Comparison of ENCODE assay signal across 12 mouse cellular contexts in the genomic region with DNA sequence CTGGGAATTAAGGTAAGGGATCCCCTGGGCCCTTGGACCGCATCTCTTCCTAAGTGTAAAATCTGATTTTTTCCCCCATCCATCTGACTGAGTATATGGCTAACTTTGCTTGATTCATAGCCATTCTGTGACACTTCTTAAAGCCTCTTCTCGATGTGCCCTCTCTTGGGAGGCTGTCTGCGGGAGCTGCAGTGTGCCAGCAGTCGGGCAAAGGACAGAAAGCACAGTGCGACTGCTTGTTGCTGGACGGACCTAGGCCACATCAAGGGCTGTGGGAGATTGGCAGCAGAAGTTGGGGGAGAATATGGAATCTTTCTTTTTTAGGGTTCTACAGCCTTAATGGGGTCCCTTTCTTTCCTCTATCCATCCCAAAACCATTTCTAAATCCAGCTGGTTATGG. TPM values are rescaled to one million over a fixed set of nuclear protein-coding genes. Genes with fewer than 3 reads are reported as not detected.
A peak's percentile ranks its signal among the peaks of the same experiment; 100 is the strongest.
DNase-seq lines count a peak whose midpoint lies in the region; ATAC-seq and TF ChIP-seq lines count a peak whose summit lies in the region.
"Had no signal": no experiment of that assay in that cellular context is flagged by ENCODE, and none has a peak within 500 bp of the region (broad histone marks: within the 10 kb centered on the region; RNA-seq: fewer than 3 reads in every experiment).

No protein-coding gene starts in this region.

- DNase-seq in embryonic facial prominence, embryonic 10.5 days (ENCODE audit: low spot score): no peak
- DNase-seq in hindbrain, embryonic 14.5 days (ENCODE audit: low spot score): no peak
- DNase-seq in hindbrain, embryonic 10.5 days (ENCODE audit: low spot score): no peak
- no peak for DNase-seq in lung, embryonic 14.5 days
- no peak for DNase-seq in lung, adult 2 months
- DNase-seq in kidney, postnatal 25 days: peak; percentile 39 to 71
- no peak for DNase-seq in thymus, postnatal 36 days
- DNase-seq: cerebellum, adult 18-20 months had no signal

- H3K36me3 ChIP-seq in embryonic facial prominence, embryonic 12.5 days: peaks cover 20% of the 10 kb centered on the region
- H3K36me3 ChIP-seq in embryonic facial prominence, embryonic 10.5 days (replicated peaks): peaks cover 40% of the 10 kb centered on the region
- peaks cover 26% of the 10 kb centered on the region for H3K36me3 ChIP-seq in hindbrain, embryonic 14.5 days (replicated peaks; ENCODE audit: control insufficient read depth, insufficient read depth)
- H3K36me3 ChIP-seq in hindbrain, embryonic 10.5 days: peaks cover 36% of the 10 kb centered on the region
- H3K36me3 ChIP-seq in lung, embryonic 14.5 days (ENCODE audit: insufficient read depth): peaks cover 26% of the 10 kb centered on the region

- peak overlapping the region; percentile 83; the same call in 1 of the 2 replicates for H3K4me2 ChIP-seq in embryonic facial prominence, embryonic 12.5 days (replicated peaks)
- peak overlapping the region; percentile 65; the same call in 1 of the 2 replicates for H3K4me2 ChIP-seq in hindbrain, embryonic 14.5 days (replicated peaks)
- peak overlapping the region; percentile 89 for H3K4me2 ChIP-seq in lung, embryonic 14.5 days

- H3K27ac ChIP-seq in embryonic facial prominence, embryonic 12.5 days: no peak overlapping the region
- H3K27ac ChIP-seq in embryonic facial prominence, embryonic 10.5 days (replicated peaks): no peak overlapping the region
- no peak overlapping the region for H3K27ac ChIP-seq in hindbrain, embryonic 14.5 days
- no peak overlapping the region for H3K27ac ChIP-seq in hindbrain, embryonic 10.5 days
- H3K27ac ChIP-seq in lung, embryonic 14.5 days (ENCODE audit: low read depth): no peak overlapping the region
- H3K27ac ChIP-seq: liver, embryonic 14.5 days had no signal

- no peak overlapping the region for H3K9ac ChIP-seq in embryonic facial prominence, embryonic 12.5 days
- H3K9ac ChIP-seq in hindbrain, embryonic 14.5 days: 0 out of 2 replicates have a peak overlapping the region, but pooled peaks have one; percentile 26
- H3K9ac ChIP-seq in lung, embryonic 14.5 days: no peak overlapping the region
- H3K9ac ChIP-seq: liver, embryonic 14.5 days had no signal

- H3K9me3 ChIP-seq in embryonic facial prominence, embryonic 12.5 days: no peaks in the 10 kb centered on the region
- no peaks in the 10 kb centered on the region for H3K9me3 ChIP-seq in embryonic facial prominence, embryonic 10.5 days
- no peaks in the 10 kb centered on the region for H3K9me3 ChIP-seq in hindbrain, embryonic 14.5 days (ENCODE audit: control insufficient read depth, low read length)
- H3K9me3 ChIP-seq in hindbrain, embryonic 10.5 days: no peaks in the 10 kb centered on the region
- H3K9me3 ChIP-seq in lung, embryonic 14.5 days (ENCODE audit: low read depth, low read length): no peaks in the 10 kb centered on the region
- H3K9me3 ChIP-seq: megakaryocyte, embryonic 14.5 days had no signal

- 81% methylated on average over 6 of the region's 6 CpGs for WGBS in embryonic facial prominence, embryonic 12.5 days
- 89% methylated on average over 6 of the region's 6 CpGs for WGBS in embryonic facial prominence, embryonic 10.5 days
- WGBS in hindbrain, embryonic 14.5 days: 79% methylated on average over 6 of the region's 6 CpGs
- 87% methylated on average over 6 of the region's 6 CpGs for WGBS in hindbrain, embryonic 10.5 days
- WGBS in lung, embryonic 14.5 days: 83% methylated on average over 6 of the region's 6 CpGs
- 70% methylated on average over 6 of the region's 6 CpGs for WGBS in lung, adult 2 months

- no peak for TF ChIP-seq POLR2A in lung, adult 2 months (IDR thresholded peaks at IDR 0.05; ENCODE audit: borderline replicate concordance, extremely low read depth, low read depth, low read length)

- no peak for ATAC-seq in embryonic facial prominence, embryonic 12.5 days (ENCODE audit: insufficient number of reproducible peaks, insufficient read depth, low FRiP score, low TSS enrichment)
- no peak for ATAC-seq in hindbrain, embryonic 14.5 days (ENCODE audit: low FRiP score)
- no peak for ATAC-seq in lung, embryonic 14.5 days (ENCODE audit: insufficient read depth)
- ATAC-seq: Patski had no signal

- no peak for TF ChIP-seq CTCF in lung, embryonic 14.5 days (IDR thresholded peaks at IDR 0.05; ENCODE audit: low read depth)
- no peak for TF ChIP-seq CTCF in lung, adult 2 months (IDR thresholded peaks at IDR 0.05; ENCODE audit: insufficient read depth, low read length)

- no peak overlapping the region for H3K4me3 ChIP-seq in embryonic facial prominence, embryonic 12.5 days
- no peak overlapping the region for H3K4me3 ChIP-seq in embryonic facial prominence, embryonic 10.5 days
- H3K4me3 ChIP-seq in hindbrain, embryonic 14.5 days (replicated peaks; ENCODE audit: low read length): no peak overlapping the region
- H3K4me3 ChIP-seq in hindbrain, embryonic 10.5 days: no peak overlapping the region
- no peak overlapping the region for H3K4me3 ChIP-seq in lung, embryonic 14.5 days (ENCODE audit: low read depth, low read length)
- H3K4me3 ChIP-seq in lung, adult 2 months (replicated peaks; ENCODE audit: extremely low read depth, low read depth, low read length): no peak overlapping the region
- H3K4me3 ChIP-seq: megakaryocyte, embryonic 14.5 days had no signal

- H3K27me3 ChIP-seq in embryonic facial prominence, embryonic 12.5 days: no peaks in the 10 kb centered on the region
- H3K27me3 ChIP-seq in embryonic facial prominence, embryonic 10.5 days (replicated peaks; ENCODE audit: low read depth, poor library complexity, severe bottlenecking): no peaks in the 10 kb centered on the region
- H3K27me3 ChIP-seq in hindbrain, embryonic 14.5 days (ENCODE audit: control insufficient read depth, insufficient read depth, low read length): no peaks in the 10 kb centered on the region
- H3K27me3 ChIP-seq in hindbrain, embryonic 10.5 days (ENCODE audit: insufficient read depth, poor library complexity, severe bottlenecking): no peaks in the 10 kb centered on the region
- H3K27me3 ChIP-seq in lung, embryonic 14.5 days (ENCODE audit: insufficient read depth, low read length): no peaks in the 10 kb centered on the region
- H3K27me3 ChIP-seq: megakaryocyte, embryonic 14.5 days; Patski had no signal

- peaks cover 32% of the 10 kb centered on the region for H3K4me1 ChIP-seq in embryonic facial prominence, embryonic 12.5 days
- H3K4me1 ChIP-seq in embryonic facial prominence, embryonic 10.5 days: peaks cover 36% of the 10 kb centered on the region
- H3K4me1 ChIP-seq in hindbrain, embryonic 14.5 days (replicated peaks; ENCODE audit: control insufficient read depth, insufficient read depth, low read length): peaks cover 28% of the 10 kb centered on the region
- H3K4me1 ChIP-seq in hindbrain, embryonic 10.5 days (replicated peaks): peaks cover 40% of the 10 kb centered on the region
- H3K4me1 ChIP-seq in lung, embryonic 14.5 days (ENCODE audit: insufficient read depth): peaks cover 7% of the 10 kb centered on the region; the same call in 1 of the 2 replicates
- H3K4me1 ChIP-seq in lung, adult 2 months (ENCODE audit: control insufficient read depth, insufficient read depth, low read length): peaks cover 14% of the 10 kb centered on the region

RNA-seq across cellular contexts. Expression of gene Sufu, which starts 2.7 kb away (rescaled TPM):
- polyA plus RNA-seq in embryonic facial prominence, embryonic 12.5 days (2016; fragmentation: Nextera tagmentation; extraction: Ambion mirVana): 44.9 and 47.6 TPM in 2 replicates
- polyA plus RNA-seq in embryonic facial prominence, embryonic 10.5 days (2016; fragmentation: Nextera tagmentation; extraction: Ambion mirVana): 50.5 and 53.4 TPM in 2 replicates
- polyA plus RNA-seq in hindbrain, embryonic 14.5 days (2014; fragmentation: Nextera tagmentation; extraction: Ambion mirVana): 23.0 and 24.1 TPM in 2 replicates
- polyA plus RNA-seq in hindbrain, embryonic 10.5 days (2016; fragmentation: Nextera tagmentation; extraction: Ambion mirVana): 49.1 and 52.1 TPM in 2 replicates
- polyA plus RNA-seq in lung, embryonic 14.5 days (2014; fragmentation: Nextera tagmentation; extraction: Ambion mirVana): 41.3 and 47.5 TPM in 2 replicates
- polyA plus RNA-seq in lung, adult 2 months (2012; rRNA removed): 17.5 and 18.0 TPM in 2 replicates

RNA-seq across cellular contexts. Expression of gene Actr1a, which starts 3.8 kb away (rescaled TPM):
- 157 and 161 TPM in 2 replicates for polyA plus RNA-seq in embryonic facial prominence, embryonic 12.5 days (2016; fragmentation: Nextera tagmentation; extraction: Ambion mirVana)
- 164 and 170 TPM in 2 replicates for polyA plus RNA-seq in embryonic facial prominence, embryonic 10.5 days (2016; fragmentation: Nextera tagmentation; extraction: Ambion mirVana)
- polyA plus RNA-seq in hindbrain, embryonic 14.5 days (2014; fragmentation: Nextera tagmentation; extraction: Ambion mirVana): 327 and 382 TPM in 2 replicates
- 193 and 229 TPM in 2 replicates for polyA plus RNA-seq in hindbrain, embryonic 10.5 days (2016; fragmentation: Nextera tagmentation; extraction: Ambion mirVana)
- 148 and 149 TPM in 2 replicates for polyA plus RNA-seq in lung, embryonic 14.5 days (2014; fragmentation: Nextera tagmentation; extraction: Ambion mirVana)
- polyA plus RNA-seq in lung, adult 2 months (2012; rRNA removed): 85.4 and 112 TPM in 2 replicates

RNA-seq across cellular contexts. Expression of gene 2310034G01Rik, which starts 49.3 kb away (rescaled TPM):
- polyA plus RNA-seq in embryonic facial prominence, embryonic 12.5 days (2016; fragmentation: Nextera tagmentation; extraction: Ambion mirVana): 2.2 and 2.3 TPM in 2 replicates
- polyA plus RNA-seq in embryonic facial prominence, embryonic 10.5 days (2016; fragmentation: Nextera tagmentation; extraction: Ambion mirVana): 1.0 and 1.1 TPM in 2 replicates
- polyA plus RNA-seq in hindbrain, embryonic 14.5 days (2014; fragmentation: Nextera tagmentation; extraction: Ambion mirVana): 2.5 and 2.8 TPM in 2 replicates
- 1.1 and 1.4 TPM in 2 replicates for polyA plus RNA-seq in hindbrain, embryonic 10.5 days (2016; fragmentation: Nextera tagmentation; extraction: Ambion mirVana)
- 1.1 and 1.3 TPM in 2 replicates for polyA plus RNA-seq in lung, embryonic 14.5 days (2014; fragmentation: Nextera tagmentation; extraction: Ambion mirVana)
- 6.8 and 10.1 TPM in 2 replicates for polyA plus RNA-seq in lung, adult 2 months (2012; rRNA removed)

RNA-seq across cellular contexts. Expression of gene Mfsd13a, which starts 58.5 kb away (rescaled TPM):
- 4.4 and 4.6 TPM in 2 replicates for polyA plus RNA-seq in embryonic facial prominence, embryonic 12.5 days (2016; fragmentation: Nextera tagmentation; extraction: Ambion mirVana)
- polyA plus RNA-seq in embryonic facial prominence, embryonic 10.5 days (2016; fragmentation: Nextera tagmentation; extraction: Ambion mirVana): 8.0 and 8.4 TPM in 2 replicates
- 9.9 and 10.0 TPM in 2 replicates for polyA plus RNA-seq in hindbrain, embryonic 14.5 days (2014; fragmentation: Nextera tagmentation; extraction: Ambion mirVana)
- 10.0 and 11.9 TPM in 2 replicates for polyA plus RNA-seq in hindbrain, embryonic 10.5 days (2016; fragmentation: Nextera tagmentation; extraction: Ambion mirVana)
- 9.9 and 11.6 TPM in 2 replicates for polyA plus RNA-seq in lung, embryonic 14.5 days (2014; fragmentation: Nextera tagmentation; extraction: Ambion mirVana)
- polyA plus RNA-seq in lung, adult 2 months (2012; rRNA removed): 26.5 and 27.1 TPM in 2 replicates

Comparison
In these comparisons a context has a peak if more than half of its experiments do, and no peak if none do; other contexts are left out.
1. DNase-seq: peak in kidney, postnatal 25 days (2 of 2); none in embryonic facial prominence, embryonic 10.5 days (single experiment), hindbrain, embryonic 14.5 days (single experiment), hindbrain, embryonic 10.5 days (single experiment), lung, embryonic 14.5 days (single experiment), lung, adult 2 months (single experiment) and thymus, postnatal 36 days (0 of 2).
2. Peak in every context shown above with its lines, with median percentiles within 50 percentile points of each other: H3K4me2 ChIP-seq.